Mouse (Mus musculus): ENCODE measurements at regions not wholly inside any gene's neighbourhood (a gene's known extent, or its start where the extent isn't known, plus 50 kb on each side); places are given as distances from the start of the nearest gene placed in this dataset.

- no peak for TF ChIP-seq CTCF (IDR thresholded peaks at IDR 0.05; ENCODE audit: extremely low read depth, insufficient read depth, low read length)
- no peak for TF ChIP-seq POLR2A (IDR thresholded peaks at IDR 0.05; ENCODE audit: extremely low read depth, insufficient read depth, low read length)
- no peaks in the 10 kb centered on the region for H3K4me1 ChIP-seq (ENCODE audit: control insufficient read depth, insufficient read depth, low read length)
Observed at GRCm38 (mm10) chr2:173456924-173457623, 65.3 kb upstream of the 1700021F07Rik start.

GRCm38 (mm10) chr2:173457624-173458320, 64.6 kb upstream of the 1700021F07Rik start:
- Histone ChIP-seq H3K27ac (ENCODE audit: insufficient read depth, low read length) (no peak overlapping the region), H3K4me3 (ENCODE audit: insufficient read depth, low read length) (no peak overlapping the region), H3K4me1 (ENCODE audit: control insufficient read depth, insufficient read depth, low read length) (no peaks in the 10 kb centered on the region)
- TF ChIP-seq CTCF (IDR thresholded peaks at IDR 0.05; ENCODE audit: extremely low read depth, insufficient read depth, low read length) (no peak), POLR2A (IDR thresholded peaks at IDR 0.05; ENCODE audit: extremely low read depth, insufficient read depth, low read length) (no peak)

More at GRCm38 (mm10) chr2:173456924-173457623, 65.3 kb upstream of the 1700021F07Rik start:
- H3K4me3 ChIP-seq (ENCODE audit: insufficient read depth, low read length): no peak overlapping the region
- no peak overlapping the region for H3K27ac ChIP-seq (ENCODE audit: insufficient read depth, low read length)

GRCm38 (mm10) chr2:173458861-173459260, 63.5 kb upstream of the 1700021F07Rik start:
- no peak for TF ChIP-seq POLR2A (IDR thresholded peaks at IDR 0.05; ENCODE audit: extremely low read depth, insufficient read depth, low read length)
- TF ChIP-seq CTCF (IDR thresholded peaks at IDR 0.05; ENCODE audit: extremely low read depth, insufficient read depth, low read length): no peak
- H3K27ac ChIP-seq (ENCODE audit: insufficient read depth, low read length): no peak overlapping the region
- no peak overlapping the region for H3K4me3 ChIP-seq (ENCODE audit: insufficient read depth, low read length)
- H3K4me1 ChIP-seq (ENCODE audit: control insufficient read depth, insufficient read depth, low read length): no peaks in the 10 kb centered on the region

GRCm38 (mm10) chr2:173463313-173463712, 59.1 kb upstream of the 1700021F07Rik start:
- Histone ChIP-seq H3K4me1 (ENCODE audit: control insufficient read depth, insufficient read depth, low read length) (no peaks in the 10 kb centered on the region), H3K27ac (ENCODE audit: insufficient read depth, low read length) (no peak overlapping the region), H3K4me3 (ENCODE audit: insufficient read depth, low read length) (no peak overlapping the region)
- TF ChIP-seq POLR2A (IDR thresholded peaks at IDR 0.05; ENCODE audit: extremely low read depth, insufficient read depth, low read length) (no peak), CTCF (IDR thresholded peaks at IDR 0.05; ENCODE audit: extremely low read depth, insufficient read depth, low read length) (no peak)

GRCm38 (mm10) chr2:173464562-173464961, 57.8 kb upstream of the 1700021F07Rik start:
- Histone ChIP-seq H3K4me1 (ENCODE audit: control insufficient read depth, insufficient read depth, low read length) (no peaks in the 10 kb centered on the region), H3K27ac (ENCODE audit: insufficient read depth, low read length) (no peak overlapping the region), H3K4me3 (ENCODE audit: insufficient read depth, low read length) (no peak overlapping the region)
- no peak for TF ChIP-seq CTCF (IDR thresholded peaks at IDR 0.05; ENCODE audit: extremely low read depth, insufficient read depth, low read length)
- no peak for TF ChIP-seq POLR2A (IDR thresholded peaks at IDR 0.05; ENCODE audit: extremely low read depth, insufficient read depth, low read length)

- TF ChIP-seq POLR2A (IDR thresholded peaks at IDR 0.05; ENCODE audit: extremely low read depth, insufficient read depth, low read length) (no peak), CTCF (IDR thresholded peaks at IDR 0.05; ENCODE audit: extremely low read depth, insufficient read depth, low read length) (no peak)
- Histone ChIP-seq H3K4me1 (ENCODE audit: control insufficient read depth, insufficient read depth, low read length) (no peaks in the 10 kb centered on the region), H3K27ac (ENCODE audit: insufficient read depth, low read length) (no peak overlapping the region), H3K4me3 (ENCODE audit: insufficient read depth, low read length) (no peak overlapping the region)
Observed at GRCm38 (mm10) chr2:173465006-173465620, 57.3 kb upstream of the 1700021F07Rik start.

- TF ChIP-seq POLR2A (IDR thresholded peaks at IDR 0.05; ENCODE audit: extremely low read depth, insufficient read depth, low read length) (no peak), CTCF (IDR thresholded peaks at IDR 0.05; ENCODE audit: extremely low read depth, insufficient read depth, low read length) (no peak)
- no peaks in the 10 kb centered on the region for H3K4me1 ChIP-seq (ENCODE audit: control insufficient read depth, insufficient read depth, low read length)
- no peak overlapping the region for H3K4me3 ChIP-seq (ENCODE audit: insufficient read depth, low read length)
- H3K27ac ChIP-seq (ENCODE audit: insufficient read depth, low read length): no peak overlapping the region
Observed at GRCm38 (mm10) chr2:173468136-173468535, 54.2 kb upstream of the 1700021F07Rik start.

- Histone ChIP-seq H3K4me1 (ENCODE audit: control insufficient read depth, insufficient read depth, low read length) (no peaks in the 10 kb centered on the region), H3K4me3 (ENCODE audit: insufficient read depth, low read length) (no peak overlapping the region), H3K27ac (ENCODE audit: insufficient read depth, low read length) (no peak overlapping the region)
- no peak for TF ChIP-seq POLR2A (IDR thresholded peaks at IDR 0.05; ENCODE audit: extremely low read depth, insufficient read depth, low read length)
Observed at GRCm38 (mm10) chr2:173469756-173470155, 52.6 kb upstream of the 1700021F07Rik start.
